In the genomic region with DNA sequence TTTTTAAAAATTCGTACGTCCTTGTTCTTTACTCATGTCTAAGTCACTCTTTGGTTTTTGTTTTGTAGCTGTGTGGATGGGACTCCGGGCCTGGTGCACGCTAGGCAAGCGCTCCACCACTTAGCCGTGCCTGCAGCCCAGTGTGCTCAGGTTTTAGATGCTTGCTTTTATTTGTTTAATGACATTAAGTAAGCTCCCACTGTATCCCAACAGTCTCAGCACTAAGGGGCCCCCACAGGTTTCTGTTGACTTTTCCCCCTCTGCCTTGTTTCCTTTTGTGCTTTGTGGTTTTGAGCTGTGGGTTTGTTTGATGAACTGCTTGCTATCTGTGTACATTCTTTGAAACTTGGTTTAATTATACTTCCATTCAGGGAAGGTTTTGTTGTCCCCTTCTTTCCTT, we compare ENCODE assay signal across 14 mouse cellular contexts. TPM values are rescaled to one million over a fixed set of nuclear protein-coding genes. Genes with fewer than 3 reads are reported as not detected.
A peak's percentile ranks its signal among the peaks of the same experiment; 100 is the strongest.
DNase-seq lines count a peak whose midpoint lies in the region; ATAC-seq and TF ChIP-seq lines count a peak whose summit lies in the region.
"Had no signal": no experiment of that assay in that cellular context is flagged by ENCODE, and none has a peak within 500 bp of the region (broad histone marks: within the 10 kb centered on the region; RNA-seq: fewer than 3 reads in every experiment).

No protein-coding gene starts in this region.

- peak overlapping the region; percentile 68; the same call in 1 of the 2 replicates for H3K27ac ChIP-seq in layer of hippocampus, adult 2 months
- H3K27ac ChIP-seq in thymus, adult 2 months (ENCODE audit: control insufficient read depth, insufficient read depth, low read length), result no peak overlapping the region
- peak overlapping the region; percentile 98 for H3K27ac ChIP-seq in liver, embryonic 14.5 days
- H3K27ac ChIP-seq: hindbrain, embryonic 15.5 days; kidney, embryonic 15.5 days had no signal

- H3K4me1 ChIP-seq in thymus, adult 2 months (replicated peaks; ENCODE audit: control insufficient read depth, insufficient read depth, low read length), result peaks cover 30% of the 10 kb centered on the region
- peaks cover 27 to 34% of the 10 kb centered on the region in 2 experiments for H3K4me1 ChIP-seq in liver, embryonic 14.5 days (replicated peaks; ENCODE audit: control insufficient read depth in 2 of 2, insufficient read depth in 2 of 2, low read length in 1 of 2)

- no peak for TF ChIP-seq POLR2A in thymus, adult 2 months (IDR thresholded peaks at IDR 0.05; ENCODE audit: control insufficient read depth, extremely low read depth, insufficient read depth, low read length, poor library complexity)

- TF ChIP-seq EP300 in liver, embryonic 14.5 days (IDR thresholded peaks at IDR 0.05; ENCODE audit: low read depth), result no peak

- ATAC-seq in liver, embryonic 14.5 days (ENCODE audit: insufficient read depth), result no peak

- H3K4me2 ChIP-seq in liver, embryonic 14.5 days (ENCODE audit: low read depth), result peak overlapping the region; percentile 95

- H3K9me3 ChIP-seq in liver, embryonic 14.5 days (ENCODE audit: control insufficient read depth, low read length), result no peaks in the 10 kb centered on the region
- H3K9me3 ChIP-seq: hindbrain, embryonic 15.5 days; kidney, embryonic 15.5 days had no signal

- H3K36me3 ChIP-seq in thymus, adult 2 months (ENCODE audit: control insufficient read depth, insufficient read depth, low read length), result no peaks in the 10 kb centered on the region
- H3K36me3 ChIP-seq in liver, embryonic 14.5 days (replicated peaks; ENCODE audit: control insufficient read depth, insufficient read depth, low read depth), result no peaks in the 10 kb centered on the region; the same call in 1 of the 2 replicates
- H3K36me3 ChIP-seq: hindbrain, embryonic 15.5 days; kidney, embryonic 15.5 days had no signal

- TF ChIP-seq CTCF in layer of hippocampus, adult 2 months (conservative IDR thresholded peaks at IDR 0.05), result no peak
- no peak for TF ChIP-seq CTCF in thymus, adult 2 months (IDR thresholded peaks at IDR 0.05; ENCODE audit: borderline replicate concordance, control insufficient read depth, extremely low read depth, insufficient read depth, low read length, poor library complexity)
- no peak for TF ChIP-seq CTCF in liver, embryonic 14.5 days (IDR thresholded peaks at IDR 0.05; ENCODE audit: low read depth)

- 7% methylated on average over 6 of the region's 6 CpGs for WGBS in thymus, adult 2 months
- 51% methylated on average over 6 of the region's 6 CpGs for WGBS in liver, embryonic 14.5 days (ENCODE audit: insufficient replicate concordance)

- no peaks in the 10 kb centered on the region for H3K27me3 ChIP-seq in thymus, adult 2 months (ENCODE audit: control insufficient read depth, insufficient read depth, low read length)
- no peaks in the 10 kb centered on the region for H3K27me3 ChIP-seq in liver, embryonic 14.5 days (ENCODE audit: control insufficient read depth, insufficient read depth, low read length)
- H3K27me3 ChIP-seq: hindbrain, embryonic 15.5 days; kidney, embryonic 15.5 days had no signal

- peak overlapping the region; percentile 95 for H3K9ac ChIP-seq in liver, embryonic 14.5 days (replicated peaks)
- H3K9ac ChIP-seq: hindbrain, embryonic 15.5 days had no signal

- no peak overlapping the region for H3K4me3 ChIP-seq in layer of hippocampus, adult 2 months
- no peak overlapping the region for H3K4me3 ChIP-seq in thymus, adult 2 months (ENCODE audit: control insufficient read depth, insufficient read depth, low read length)
- no peak overlapping the region for H3K4me3 ChIP-seq in liver, embryonic 14.5 days (ENCODE audit: insufficient read depth in 1 of 2, low read depth in 2 of 2, low read length in 2 of 2)
- H3K4me3 ChIP-seq: hindbrain, embryonic 15.5 days had no signal

- DNase-seq in layer of hippocampus, adult 2 months (ENCODE audit: low spot score in 2 of 2), result no peak
- no peak for DNase-seq in layer of hippocampus, adult 8-10 months (ENCODE audit: low spot score in 2 of 2)
- peak; percentile 19 for DNase-seq in thymus, adult 2 months
- DNase-seq in thymus, adult 18-20 months, result no peak
- no peak for DNase-seq in liver, embryonic 14.5 days (ENCODE audit: low read depth in 3 of 3, low spot score in 3 of 3)
- peak; percentile 22 for DNase-seq in thymus, postnatal 25 days
- DNase-seq in cerebellum, postnatal 10 days, result no peak
- no peak for DNase-seq in retina, postnatal 1 day
- DNase-seq: adrenal gland, postnatal 25 days; B cell, adult 2 months; cerebellum, adult 18-20 months had no signal

RNA-seq across cellular contexts. Expression of a gene that starts 1.1 kb away (rescaled TPM):
- total RNA-seq in layer of hippocampus, adult 2 months (2021), result 1 to 10 TPM; 4.7 to 5.3 TPM
- total RNA-seq in layer of hippocampus, adult 8-10 months (2022), result 1 to 10 TPM; 4.1 to 6.4 (median 5.6) TPM
- 2.7 and 4.9 TPM in 2 replicates for polyA plus RNA-seq in thymus, adult 2 months (2012; rRNA removed)
- 9.5 and 9.6 TPM in 2 replicates for polyA plus RNA-seq in liver, embryonic 14.5 days (2012; rRNA removed)
- polyA plus RNA-seq in liver, embryonic 14.5 days (2014; fragmentation: Nextera tagmentation; extraction: Ambion mirVana), result 7.6 and 9.6 TPM in 2 replicates

RNA-seq across cellular contexts. Expression of a gene that starts 28.6 kb away (rescaled TPM):
- 10 to 100 TPM; 28.1 to 31.9 TPM for total RNA-seq in layer of hippocampus, adult 2 months (2021)
- total RNA-seq in layer of hippocampus, adult 8-10 months (2022), result 10 to 100 TPM; 32.3 to 42.5 (median 35.7) TPM
- 68.4 and 77.5 TPM in 2 replicates for polyA plus RNA-seq in thymus, adult 2 months (2012; rRNA removed)
- polyA plus RNA-seq in liver, embryonic 14.5 days (2012; rRNA removed), result 25.9 and 26.8 TPM in 2 replicates
- polyA plus RNA-seq in liver, embryonic 14.5 days (2014; fragmentation: Nextera tagmentation; extraction: Ambion mirVana), result 19.1 and 21.8 TPM in 2 replicates

RNA-seq across cellular contexts. Expression of a gene that starts 34.7 kb away (rescaled TPM):
- 10 to 100 TPM; 40.0 to 40.6 TPM for total RNA-seq in layer of hippocampus, adult 2 months (2021)
- 10 to 100 TPM; 28.4 to 62.4 (median 39.8) TPM for total RNA-seq in layer of hippocampus, adult 8-10 months (2022)
- polyA plus RNA-seq in thymus, adult 2 months (2012; rRNA removed), result 116 and 163 TPM in 2 replicates
- 0.02 TPM in 1 of 2 replicates, not detected in the other for polyA plus RNA-seq in liver, embryonic 14.5 days (2012; rRNA removed)
- not detected in 2 replicates for polyA plus RNA-seq in liver, embryonic 14.5 days (2014; fragmentation: Nextera tagmentation; extraction: Ambion mirVana)
- total RNA-seq: megakaryocyte-erythroid progenitor cell, adult 5-6 weeks had no signal

RNA-seq across cellular contexts. Expression of a gene that starts 52.4 kb away (rescaled TPM):
- total RNA-seq in layer of hippocampus, adult 2 months (2021), result 100 to 1,000 TPM; 206 to 221 TPM
- total RNA-seq in layer of hippocampus, adult 8-10 months (2022), result 100 to 1,000 TPM; 195 to 233 (median 212) TPM
- 137 and 168 TPM in 2 replicates for polyA plus RNA-seq in thymus, adult 2 months (2012; rRNA removed)
- polyA plus RNA-seq in liver, embryonic 14.5 days (2012; rRNA removed), result 95.8 and 107 TPM in 2 replicates
- 242 and 250 TPM in 2 replicates for polyA plus RNA-seq in liver, embryonic 14.5 days (2014; fragmentation: Nextera tagmentation; extraction: Ambion mirVana)

Comparison
In these comparisons a context has a peak if more than half of its experiments do, and no peak if none do; other contexts are left out.
1. DNase-seq: peak in thymus, adult 2 months (single experiment) and thymus, postnatal 25 days (single experiment); none in layer of hippocampus, adult 2 months (0 of 2), layer of hippocampus, adult 8-10 months (0 of 2), thymus, adult 18-20 months (0 of 2), liver, embryonic 14.5 days (0 of 3), cerebellum, postnatal 10 days (0 of 2) and retina, postnatal 1 day (single experiment).